Mouse (Mus musculus): ENCODE results near the gene Fgfr2. TPM values are rescaled to one million over a fixed set of nuclear protein-coding genes. Genes with fewer than 3 reads are reported as not detected.
A peak's percentile ranks its signal among the peaks of the same experiment; 100 is the strongest.

The Fgfr2 gene
- polyA plus RNA-seq, 1 experiment from 2014 or later: 47.9 TPM

DNA sequence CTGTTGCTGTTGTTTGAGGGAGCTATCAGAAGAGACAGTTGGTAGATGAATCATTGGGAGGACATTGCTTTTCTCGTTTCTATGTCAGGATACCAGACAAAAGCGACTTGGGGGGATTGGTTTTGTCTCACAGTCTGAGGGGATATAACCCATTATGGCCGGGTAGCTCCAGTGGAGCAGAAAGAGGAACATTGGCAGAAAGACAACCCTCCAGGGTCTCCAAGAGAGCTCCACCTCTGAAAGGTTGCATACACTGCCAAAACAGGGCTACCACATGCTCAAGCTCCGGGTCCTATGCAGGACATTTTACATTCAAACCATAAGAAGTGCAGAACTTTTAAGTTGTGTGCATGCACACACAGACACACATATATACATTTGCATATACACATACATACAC lies 1517.7 kb downstream of the Fgfr2 start:
- WGBS: 71% methylated on average over 4 of the region's 4 CpGs
- H3K36me3 ChIP-seq (ENCODE audit: poor library complexity, severe bottlenecking): no peaks in the 10 kb centered on the region
- no peak overlapping the region for H3K9ac ChIP-seq
- ATAC-seq: no peak
- H3K27ac ChIP-seq: no peak overlapping the region
- H3K27me3 ChIP-seq: peaks cover 69% of the 10 kb centered on the region
- 0 out of 2 replicates have a peak, but pooled peaks cover 5% of the 10 kb centered on the region for H3K4me1 ChIP-seq
- no peak overlapping the region for H3K4me3 ChIP-seq
- H3K4me2 ChIP-seq: no peak overlapping the region
- H3K9me3 ChIP-seq (replicated peaks): no peaks in the 10 kb centered on the region

DNA sequence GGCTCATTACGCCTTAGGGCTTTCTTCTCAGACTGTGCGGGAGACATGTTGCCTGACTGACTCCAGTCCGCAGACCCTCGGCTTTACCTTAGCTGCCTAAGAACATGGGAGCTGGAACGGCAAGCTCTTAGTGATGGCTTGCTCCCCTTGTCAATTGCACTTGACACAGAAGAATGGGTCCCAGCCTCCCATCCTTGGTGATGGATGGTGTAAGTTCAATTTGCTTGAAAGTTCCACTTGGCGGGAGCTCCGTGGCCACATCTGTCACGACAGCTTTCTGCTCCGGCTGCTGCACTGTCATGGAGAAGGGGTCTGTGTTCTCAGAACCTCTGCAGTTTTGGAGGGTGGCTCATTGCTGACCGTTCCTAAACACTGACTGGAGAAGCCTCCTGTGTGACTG lies 1518.2 kb downstream of the Fgfr2 start:
- 91% methylated on average over 10 of the region's 10 CpGs for WGBS
- no peak overlapping the region for H3K4me2 ChIP-seq
- H3K36me3 ChIP-seq (ENCODE audit: poor library complexity, severe bottlenecking): no peaks in the 10 kb centered on the region
- H3K9ac ChIP-seq: no peak overlapping the region
- no peak for ATAC-seq
- H3K4me3 ChIP-seq: no peak overlapping the region
- 0 out of 2 replicates have a peak, but pooled peaks cover 5% of the 10 kb centered on the region for H3K4me1 ChIP-seq
- H3K27me3 ChIP-seq: peaks cover 74% of the 10 kb centered on the region
- no peaks in the 10 kb centered on the region for H3K9me3 ChIP-seq (replicated peaks)
- H3K27ac ChIP-seq: no peak overlapping the region

- Histone ChIP-seq H3K4me1 (peaks cover 13% of the 10 kb centered on the region), H3K4me3 (no peak overlapping the region), H3K27me3 (peaks cover 83% of the 10 kb centered on the region), H3K4me2 (no peak overlapping the region), H3K36me3 (ENCODE audit: poor library complexity, severe bottlenecking) (no peaks in the 10 kb centered on the region), H3K27ac (no peak overlapping the region), H3K9me3 (replicated peaks) (no peaks in the 10 kb centered on the region), H3K9ac (no peak overlapping the region)
- ATAC-seq: no peak
- WGBS: 3% methylated on average over 7 of the region's 11 CpGs
Measured at GRCm38 (mm10) chr7:131603186-131603585, 1520.0 kb downstream of the Fgfr2 start.

DNA sequence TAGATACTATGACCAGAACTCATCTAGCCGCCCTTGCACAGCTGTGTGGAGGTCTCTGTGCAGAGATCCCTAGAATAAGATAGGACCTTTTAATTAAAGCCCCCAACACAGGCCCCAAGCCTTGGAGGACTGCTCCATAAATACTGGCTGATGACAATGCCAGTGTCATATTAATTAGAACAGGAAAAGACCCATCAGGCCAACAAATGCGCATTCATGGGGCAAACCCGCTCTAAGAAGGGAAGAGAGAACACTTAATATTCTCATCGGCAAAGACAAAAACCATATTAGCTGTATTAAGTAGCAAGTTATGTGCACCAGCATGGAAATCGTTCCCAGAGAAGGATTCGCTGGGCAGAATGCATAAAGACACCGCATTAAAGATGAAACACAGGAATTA lies 1521.0 kb downstream of the Fgfr2 start:
- no peak overlapping the region for H3K4me2 ChIP-seq
- WGBS: 63% methylated on average over 7 of the region's 7 CpGs
- ATAC-seq: no peak
- no peaks in the 10 kb centered on the region for H3K9me3 ChIP-seq (replicated peaks)
- peaks cover 19% of the 10 kb centered on the region for H3K4me1 ChIP-seq
- no peak overlapping the region for H3K27ac ChIP-seq
- H3K36me3 ChIP-seq (ENCODE audit: poor library complexity, severe bottlenecking): no peaks in the 10 kb centered on the region
- H3K27me3 ChIP-seq: peaks cover 82% of the 10 kb centered on the region
- H3K4me3 ChIP-seq: no peak overlapping the region
- H3K9ac ChIP-seq: no peak overlapping the region

- peaks cover 19% of the 10 kb centered on the region for H3K4me1 ChIP-seq
- H3K27ac ChIP-seq: no peak overlapping the region
- H3K27me3 ChIP-seq: peaks cover 86% of the 10 kb centered on the region
- ATAC-seq: peak; percentile 55; the same call in 1 of the 2 replicates
- 1% methylated on average over 5 of the region's 5 CpGs for WGBS
- no peak overlapping the region for H3K4me3 ChIP-seq
- no peaks in the 10 kb centered on the region for H3K9me3 ChIP-seq (replicated peaks)
- peak overlapping the region; percentile 43 for H3K4me2 ChIP-seq
- no peaks in the 10 kb centered on the region for H3K36me3 ChIP-seq (ENCODE audit: poor library complexity, severe bottlenecking)
- peak overlapping the region; percentile 32; the same call in 1 of the 2 replicates for H3K9ac ChIP-seq
Measured at GRCm38 (mm10) chr7:131598483-131598824, 1524.7 kb downstream of the Fgfr2 start.

GRCm38 (mm10) chr7:131597779-131598482 lies 1525.2 kb downstream of the Fgfr2 start:
- WGBS: 4% methylated on average over 12 of the region's 12 CpGs
- no peak overlapping the region for H3K27ac ChIP-seq

DNA sequence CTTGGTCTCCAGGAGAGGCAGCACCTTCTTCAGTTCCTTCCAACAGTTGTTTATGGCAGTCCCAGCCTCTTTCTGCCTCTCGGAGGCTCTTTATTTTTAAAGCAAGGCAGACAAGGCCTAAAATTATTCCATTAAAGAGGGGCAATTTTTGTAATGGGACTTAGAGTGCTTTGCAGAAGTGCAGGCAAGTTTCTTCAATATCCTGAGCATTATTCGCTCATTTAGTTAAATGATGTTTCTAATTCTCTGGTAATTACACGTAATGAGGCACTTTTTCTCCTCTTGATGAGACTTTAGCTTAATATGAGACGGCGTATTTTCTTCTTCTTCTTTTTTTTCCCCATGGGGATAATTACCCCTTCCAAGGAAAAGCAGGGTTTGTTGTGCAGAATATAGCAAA lies 1537.6 kb downstream of the Fgfr2 start:
- ATAC-seq: no peak
- Histone ChIP-seq H3K4me2 (no peak overlapping the region), H3K9ac (no peak overlapping the region), H3K4me1 (no peaks in the 10 kb centered on the region), H3K36me3 (ENCODE audit: poor library complexity, severe bottlenecking) (no peaks in the 10 kb centered on the region), H3K27ac (no peak overlapping the region), H3K27me3 (peaks cover 58% of the 10 kb centered on the region), H3K9me3 (replicated peaks) (no peaks in the 10 kb centered on the region), H3K4me3 (no peak overlapping the region)
- WGBS: 53% methylated on average over 5 of the region's 5 CpGs

More at GRCm38 (mm10) chr7:131597779-131598482, 1525.2 kb downstream of the Fgfr2 start:
- Histone ChIP-seq H3K36me3 (ENCODE audit: poor library complexity, severe bottlenecking) (no peaks in the 10 kb centered on the region), H3K27me3 (peaks cover 88% of the 10 kb centered on the region), H3K4me1 (peaks cover 19% of the 10 kb centered on the region), H3K9ac (peak overlapping the region; percentile 32; the same call in 1 of the 2 replicates), H3K4me2 (peak overlapping the region; percentile 43), H3K4me3 (no peak overlapping the region), H3K9me3 (replicated peaks) (no peaks in the 10 kb centered on the region)
- peak; percentile 81 for ATAC-seq

- Histone ChIP-seq H3K27me3 (peaks cover 47% of the 10 kb centered on the region), H3K36me3 (ENCODE audit: poor library complexity, severe bottlenecking) (no peaks in the 10 kb centered on the region), H3K4me2 (no peak overlapping the region), H3K27ac (no peak overlapping the region), H3K4me3 (no peak overlapping the region), H3K4me1 (no peaks in the 10 kb centered on the region), H3K9ac (no peak overlapping the region), H3K9me3 (replicated peaks) (no peaks in the 10 kb centered on the region)
- ATAC-seq: no peak
- 79% methylated on average over 9 of the region's 9 CpGs for WGBS
Measured at GRCm38 (mm10) chr7:131582178-131582577, 1541.0 kb downstream of the Fgfr2 start.

- H3K4me1 ChIP-seq: no peaks in the 10 kb centered on the region
- no peak for ATAC-seq
- H3K27ac ChIP-seq: no peak overlapping the region
- no peak overlapping the region for H3K9ac ChIP-seq
- no peaks in the 10 kb centered on the region for H3K9me3 ChIP-seq (replicated peaks)
- WGBS: 84% methylated on average over 6 of the region's 6 CpGs
- peaks cover 41% of the 10 kb centered on the region for H3K36me3 ChIP-seq (ENCODE audit: poor library complexity, severe bottlenecking)
- H3K4me3 ChIP-seq: no peak overlapping the region
- peaks cover 10% of the 10 kb centered on the region for H3K27me3 ChIP-seq
- no peak overlapping the region for H3K4me2 ChIP-seq
Measured at GRCm38 (mm10) chr7:131575246-131575645, 1547.9 kb downstream of the Fgfr2 start.

DNA sequence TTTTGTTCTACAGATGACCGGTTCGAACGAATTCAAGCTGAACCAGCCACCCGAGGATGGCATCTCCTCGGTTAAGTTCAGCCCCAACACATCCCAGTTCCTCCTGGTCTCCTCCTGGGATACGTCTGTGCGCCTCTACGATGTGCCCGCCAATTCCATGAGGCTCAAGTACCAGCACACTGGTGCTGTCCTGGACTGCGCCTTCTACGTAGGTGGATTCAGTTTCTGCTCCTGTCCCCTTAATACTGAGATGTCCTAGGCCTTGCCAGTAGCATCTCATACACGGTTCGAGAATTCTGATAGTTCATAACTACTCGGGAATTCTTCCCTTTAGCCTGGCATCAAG lies 1562.5 kb downstream of the Fgfr2 start:
- H3K27ac ChIP-seq: peak overlapping the region; percentile 83
- peaks cover 35% of the 10 kb centered on the region for H3K36me3 ChIP-seq (ENCODE audit: poor library complexity, severe bottlenecking)
- no peaks in the 10 kb centered on the region for H3K9me3 ChIP-seq (replicated peaks)
- H3K4me2 ChIP-seq: peak overlapping the region; percentile 65
- ATAC-seq: peak; percentile 48
- under 1% methylated on average over 14 of the region's 14 CpGs for WGBS
- peak overlapping the region; percentile 79 for H3K4me3 ChIP-seq
- H3K4me1 ChIP-seq: peaks cover 38% of the 10 kb centered on the region
- peaks cover 40% of the 10 kb centered on the region for H3K27me3 ChIP-seq
- peak overlapping the region; percentile 87 for H3K9ac ChIP-seq

DNA sequence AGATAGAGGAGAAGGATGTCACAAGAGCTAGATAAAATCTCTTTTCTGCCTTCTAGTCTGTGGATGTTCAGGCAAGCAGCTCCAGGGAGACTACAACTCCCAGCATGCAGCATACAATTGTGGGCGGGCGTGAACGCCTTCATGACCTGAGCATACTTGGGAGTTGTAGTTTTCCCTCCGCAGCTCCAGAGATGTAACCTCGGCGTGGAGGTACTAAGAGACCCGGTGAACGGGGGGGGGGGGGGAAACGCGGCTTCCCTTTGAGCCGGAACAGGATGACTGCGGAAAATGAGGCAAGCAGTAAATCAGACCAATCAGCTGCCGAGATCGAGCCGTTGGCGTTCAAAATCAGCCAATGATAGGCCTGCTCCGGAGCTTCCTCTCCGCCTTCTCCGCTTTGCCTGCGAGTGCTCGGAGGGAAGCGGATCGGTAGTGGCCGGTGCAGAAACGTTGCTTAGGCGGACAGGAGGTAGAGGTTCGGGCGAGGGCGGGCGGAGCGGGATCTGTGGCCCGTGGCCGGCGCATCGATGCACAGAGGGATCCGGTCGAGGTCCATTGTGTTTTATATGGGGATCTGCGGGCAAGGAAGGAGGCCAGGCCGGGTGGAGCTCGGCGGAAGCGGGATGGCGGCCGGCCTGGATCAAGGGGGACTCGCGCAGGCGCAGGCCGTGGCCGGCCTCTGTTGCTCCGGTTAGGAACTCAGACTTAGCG lies 1563.0 kb downstream of the Fgfr2 start, which contains the start of gene Bub3:
Gene Bub3, plus strand, starts transcription at position 237 of the 711 bp plus-strand sequence.
- no peaks in the 10 kb centered on the region for H3K9me3 ChIP-seq (replicated peaks)
- H3K27me3 ChIP-seq: peaks cover 45% of the 10 kb centered on the region
- peaks cover 43% of the 10 kb centered on the region for H3K4me1 ChIP-seq
- peak within 1 kb of the TSS; percentile 65 for H3K4me2 ChIP-seq
- H3K36me3 ChIP-seq (ENCODE audit: poor library complexity, severe bottlenecking): peaks cover 32% of the 10 kb centered on the region
- ATAC-seq: peak; percentile 97
- peak within 1 kb of the TSS; percentile 87 for H3K9ac ChIP-seq
- H3K27ac ChIP-seq: peak within 1 kb of the TSS; percentile 83
- H3K4me3 ChIP-seq: peak within 1 kb of the TSS; percentile 79
- WGBS: under 1% methylated on average over 49 of the region's 51 CpGs

- no peaks in the 10 kb centered on the region for H3K9me3 ChIP-seq (replicated peaks)
- H3K4me1 ChIP-seq: peaks cover 47% of the 10 kb centered on the region
- no peak overlapping the region for H3K27ac ChIP-seq
- H3K4me3 ChIP-seq: no peak overlapping the region
- H3K27me3 ChIP-seq: peaks cover 69% of the 10 kb centered on the region
- 39% methylated on average over 2 of the region's 2 CpGs for WGBS
- ATAC-seq: no peak
- H3K36me3 ChIP-seq (ENCODE audit: poor library complexity, severe bottlenecking): peaks cover 11% of the 10 kb centered on the region
- H3K4me2 ChIP-seq: no peak overlapping the region
- no peak overlapping the region for H3K9ac ChIP-seq
Measured at GRCm38 (mm10) chr7:131557751-131558150, 1565.4 kb downstream of the Fgfr2 start.

Data from forebrain, embryonic 13.5 days (tissue).